Mouse (Mus musculus): ENCODE measurements around the gene 5830473C10Rik. TPM values are rescaled to one million over a fixed set of nuclear protein-coding genes. Genes with fewer than 3 reads are reported as not detected.

5830473C10Rik gene
- polyA plus RNA-seq, 1 experiment from 2014 or later, result 0.06 TPM

DNA sequence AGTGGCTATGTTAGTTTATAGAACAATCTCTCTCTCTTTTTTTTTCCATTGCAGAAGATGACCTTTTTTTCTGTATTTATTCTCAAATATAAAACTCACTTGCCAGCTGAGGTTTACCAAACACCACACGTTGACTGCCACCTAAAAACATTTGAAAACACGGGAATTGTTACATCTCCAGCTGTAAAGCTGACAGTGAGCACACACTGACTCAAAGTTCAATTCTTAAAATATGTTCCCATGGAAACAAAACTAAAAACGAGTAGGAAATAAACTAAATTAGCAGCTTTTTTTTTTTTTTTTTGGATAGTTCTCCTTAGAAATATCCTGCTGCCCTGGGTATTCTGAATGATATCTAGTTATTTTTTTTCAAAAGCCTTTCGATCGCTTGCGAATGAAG, 4.3 kb downstream of the 5830473C10Rik start:
- no peak for ATAC-seq
- no peaks in the 10 kb centered on the region for H3K27me3 ChIP-seq (replicated peaks; ENCODE audit: control insufficient read depth, insufficient read depth, low read length)
- no peak overlapping the region for H3K27ac ChIP-seq (ENCODE audit: low read depth, low read length)
- H3K4me2 ChIP-seq (ENCODE audit: low read length), result no peak overlapping the region
- no peaks in the 10 kb centered on the region for H3K36me3 ChIP-seq (ENCODE audit: control insufficient read depth, insufficient read depth, low read length)
- H3K4me1 ChIP-seq (ENCODE audit: control insufficient read depth, insufficient read depth, low read depth, low read length), result no peaks in the 10 kb centered on the region
- no peaks in the 10 kb centered on the region for H3K9me3 ChIP-seq (ENCODE audit: control insufficient read depth, low read length)
- H3K4me3 ChIP-seq (ENCODE audit: low read length), result no peak overlapping the region
- WGBS, result 86% methylated on average over 6 of the region's 6 CpGs
- H3K9ac ChIP-seq (ENCODE audit: low read depth, low read length), result no peak overlapping the region

DNA sequence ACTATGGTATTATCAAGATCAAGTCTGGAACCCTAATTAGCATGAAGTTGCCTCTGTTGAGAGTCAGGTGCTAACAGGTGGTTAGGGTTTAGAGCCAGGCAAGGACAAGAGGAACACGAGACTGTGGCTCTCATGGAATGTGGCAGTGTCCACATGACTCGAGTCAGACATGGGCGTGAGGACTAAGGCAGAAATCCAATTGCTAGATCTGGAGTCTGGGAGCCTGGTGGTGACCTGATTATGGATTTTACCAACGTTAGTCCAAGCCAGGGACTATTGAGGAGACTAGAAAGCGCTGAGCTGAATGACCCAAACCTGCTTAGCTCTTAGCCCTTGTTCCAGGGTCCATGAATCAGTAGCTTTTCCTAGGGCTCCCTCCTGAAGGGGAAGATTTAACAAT, 6.9 kb downstream of the 5830473C10Rik start:
- Histone ChIP-seq H3K4me3 (ENCODE audit: low read length) (no peak overlapping the region), H3K27me3 (replicated peaks; ENCODE audit: control insufficient read depth, insufficient read depth, low read length) (no peaks in the 10 kb centered on the region), H3K36me3 (ENCODE audit: control insufficient read depth, insufficient read depth, low read length) (no peaks in the 10 kb centered on the region), H3K9ac (ENCODE audit: low read depth, low read length) (no peak overlapping the region), H3K4me1 (ENCODE audit: control insufficient read depth, insufficient read depth, low read depth, low read length) (peaks cover 3% of the 10 kb centered on the region; the same call in 1 of the 2 replicates), H3K9me3 (ENCODE audit: control insufficient read depth, low read length) (no peaks in the 10 kb centered on the region), H3K4me2 (ENCODE audit: low read length) (no peak overlapping the region), H3K27ac (ENCODE audit: low read depth, low read length) (no peak overlapping the region)
- 77% methylated on average over 5 of the region's 5 CpGs for WGBS
- ATAC-seq, result no peak

DNA sequence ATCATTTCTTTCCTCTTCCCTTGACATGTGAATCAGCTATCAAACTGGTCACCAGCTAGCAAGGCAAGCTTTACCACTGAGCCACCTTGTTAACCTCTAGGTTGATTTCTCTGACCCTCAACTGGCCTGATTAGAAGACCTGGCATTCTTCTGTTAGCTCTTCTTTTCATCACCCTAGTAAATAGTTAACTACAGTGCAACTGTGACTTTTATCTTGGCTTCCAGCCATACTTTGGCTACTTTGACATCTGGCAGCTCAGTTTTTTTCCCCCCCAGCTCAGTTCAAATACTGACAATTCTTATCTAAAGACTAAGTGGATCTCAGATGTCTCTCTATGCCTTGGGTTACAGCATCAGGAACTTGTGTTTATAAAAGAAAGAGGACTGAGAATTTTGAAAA, 7.4 kb downstream of the 5830473C10Rik start:
- Histone ChIP-seq H3K27me3 (replicated peaks; ENCODE audit: control insufficient read depth, insufficient read depth, low read length) (no peaks in the 10 kb centered on the region), H3K36me3 (ENCODE audit: control insufficient read depth, insufficient read depth, low read length) (no peaks in the 10 kb centered on the region), H3K4me3 (ENCODE audit: low read length) (no peak overlapping the region), H3K9ac (ENCODE audit: low read depth, low read length) (no peak overlapping the region), H3K4me2 (ENCODE audit: low read length) (no peak overlapping the region), H3K4me1 (ENCODE audit: control insufficient read depth, insufficient read depth, low read depth, low read length) (peaks cover 3% of the 10 kb centered on the region; the same call in 1 of the 2 replicates), H3K9me3 (ENCODE audit: control insufficient read depth, low read length) (no peaks in the 10 kb centered on the region), H3K27ac (ENCODE audit: low read depth, low read length) (no peak overlapping the region)
- ATAC-seq, result no peak; the same call in 1 of the 2 replicates

DNA sequence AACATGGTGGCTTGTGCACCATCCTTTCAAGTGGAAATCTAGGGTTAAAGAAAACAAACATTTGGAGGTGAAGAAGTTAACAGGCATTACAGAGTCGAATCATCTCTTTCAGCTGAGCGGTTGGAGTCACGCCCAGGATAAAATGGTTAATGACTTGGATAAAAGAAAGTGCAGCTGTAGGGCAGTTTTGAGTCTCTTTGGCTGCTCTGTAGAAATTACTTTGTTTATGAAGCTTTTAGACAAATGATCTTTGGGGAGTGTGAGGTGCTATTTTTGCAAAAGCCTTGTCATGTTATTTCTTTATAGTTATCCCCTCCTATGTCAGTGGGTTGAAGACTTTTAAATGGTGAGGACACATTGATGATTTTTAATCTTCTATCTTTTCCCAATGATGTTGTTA, 10.3 kb downstream of the 5830473C10Rik start:
- Histone ChIP-seq H3K9me3 (ENCODE audit: control insufficient read depth, low read length) (no peaks in the 10 kb centered on the region), H3K36me3 (ENCODE audit: control insufficient read depth, insufficient read depth, low read length) (no peaks in the 10 kb centered on the region), H3K27me3 (replicated peaks; ENCODE audit: control insufficient read depth, insufficient read depth, low read length) (no peaks in the 10 kb centered on the region), H3K27ac (ENCODE audit: low read depth, low read length) (no peak overlapping the region), H3K9ac (ENCODE audit: low read depth, low read length) (no peak overlapping the region), H3K4me3 (ENCODE audit: low read length) (no peak overlapping the region), H3K4me1 (ENCODE audit: control insufficient read depth, insufficient read depth, low read depth, low read length) (peaks cover 3% of the 10 kb centered on the region; the same call in 1 of the 2 replicates), H3K4me2 (ENCODE audit: low read length) (peak overlapping the region; percentile 21; the same call in 1 of the 2 replicates)
- no peak for ATAC-seq
- 16% methylated on average over 3 of the region's 3 CpGs for WGBS

DNA sequence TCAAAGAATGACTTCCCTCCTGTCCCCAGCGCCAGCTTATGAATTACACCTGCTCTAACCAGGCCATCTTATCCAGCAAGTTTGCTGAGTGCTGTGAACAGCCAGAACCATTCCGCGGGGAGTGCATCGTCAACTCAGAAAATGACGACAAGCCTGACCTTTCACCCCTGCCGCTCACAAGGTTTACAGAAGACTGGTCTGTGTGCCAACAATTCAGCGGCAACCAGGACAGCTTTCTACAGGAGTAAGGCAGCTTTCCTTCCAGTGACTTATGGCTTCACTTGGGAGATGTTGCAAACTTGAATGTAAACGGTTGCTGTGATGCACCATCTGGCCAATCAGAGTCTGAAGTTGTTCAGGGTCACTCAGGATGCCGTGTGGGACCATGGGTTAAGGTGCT, 16.8 kb downstream of the 5830473C10Rik start:
- ATAC-seq, result no peak
- WGBS, result 81% methylated on average over 9 of the region's 9 CpGs
- H3K36me3 ChIP-seq (ENCODE audit: control insufficient read depth, insufficient read depth, low read length), result no peaks in the 10 kb centered on the region

DNA sequence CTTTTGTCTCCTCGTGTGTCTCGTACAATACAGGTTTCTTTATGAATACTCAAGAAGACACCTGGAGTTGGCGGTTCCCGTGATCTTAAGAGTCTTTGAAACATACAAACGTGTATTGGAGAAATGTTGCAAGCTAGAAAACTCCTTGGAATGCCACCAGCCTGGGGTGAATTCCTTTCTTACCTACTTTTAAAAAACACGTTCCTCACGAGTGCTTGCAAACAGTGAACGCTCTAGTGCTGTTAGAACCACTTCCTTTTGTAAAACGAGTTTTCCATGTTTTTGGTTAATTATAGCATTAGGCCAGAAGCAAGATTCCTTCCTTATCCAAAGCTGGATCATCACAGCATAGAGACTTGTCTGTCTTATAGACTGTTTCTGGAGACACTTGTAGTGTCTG, 18.6 kb downstream of the 5830473C10Rik start:
- WGBS, result 91% methylated on average over 9 of the region's 9 CpGs
- Histone ChIP-seq H3K36me3 (ENCODE audit: control insufficient read depth, insufficient read depth, low read length) (no peaks in the 10 kb centered on the region), H3K27ac (ENCODE audit: low read depth, low read length) (no peak overlapping the region), H3K4me3 (ENCODE audit: low read length) (no peak overlapping the region), H3K9me3 (ENCODE audit: control insufficient read depth, low read length) (no peaks in the 10 kb centered on the region; the same call in 1 of the 2 replicates), H3K4me1 (ENCODE audit: control insufficient read depth, insufficient read depth, low read depth, low read length) (no peaks in the 10 kb centered on the region), H3K4me2 (ENCODE audit: low read length) (no peak overlapping the region), H3K9ac (ENCODE audit: low read depth, low read length) (no peak overlapping the region), H3K27me3 (replicated peaks; ENCODE audit: control insufficient read depth, insufficient read depth, low read length) (no peaks in the 10 kb centered on the region)
- ATAC-seq, result no peak

More for the DNA sequence above, 16.8 kb downstream of the 5830473C10Rik start:
- Histone ChIP-seq H3K4me3 (ENCODE audit: low read length) (no peak overlapping the region), H3K4me2 (ENCODE audit: low read length) (no peak overlapping the region), H3K27ac (ENCODE audit: low read depth, low read length) (no peak overlapping the region), H3K27me3 (replicated peaks; ENCODE audit: control insufficient read depth, insufficient read depth, low read length) (no peaks in the 10 kb centered on the region), H3K9ac (ENCODE audit: low read depth, low read length) (no peak overlapping the region), H3K4me1 (ENCODE audit: control insufficient read depth, insufficient read depth, low read depth, low read length) (no peaks in the 10 kb centered on the region), H3K9me3 (ENCODE audit: control insufficient read depth, low read length) (no peaks in the 10 kb centered on the region; the same call in 1 of the 2 replicates)

DNA sequence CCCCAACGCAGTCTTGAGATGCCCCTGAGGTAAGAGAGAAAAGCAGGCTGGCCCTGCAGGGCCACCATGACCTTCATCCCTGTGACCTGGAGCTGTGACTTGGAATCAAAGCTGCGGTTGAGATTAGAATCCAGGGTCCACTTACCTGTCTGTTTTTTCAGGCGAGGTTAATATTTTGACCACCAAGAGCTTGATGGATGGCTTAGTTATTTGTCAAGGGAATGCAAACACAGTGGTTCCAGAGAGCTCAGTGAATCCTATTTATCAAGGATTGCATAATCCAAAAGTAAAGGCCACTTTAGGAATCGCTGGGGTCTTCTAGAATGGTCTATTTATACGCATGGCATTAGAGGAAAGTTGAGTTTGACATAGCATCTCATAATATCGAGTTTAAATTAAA, 21.3 kb downstream of the 5830473C10Rik start:
- no peaks in the 10 kb centered on the region; the same call in 1 of the 2 replicates for H3K9me3 ChIP-seq (ENCODE audit: control insufficient read depth, low read length)
- no peak overlapping the region for H3K4me2 ChIP-seq (ENCODE audit: low read length)
- H3K36me3 ChIP-seq (ENCODE audit: control insufficient read depth, insufficient read depth, low read length), result no peaks in the 10 kb centered on the region
- no peak overlapping the region for H3K27ac ChIP-seq (ENCODE audit: low read depth, low read length)
- no peaks in the 10 kb centered on the region for H3K27me3 ChIP-seq (replicated peaks; ENCODE audit: control insufficient read depth, insufficient read depth, low read length)
- WGBS, result 90% methylated on average over 6 of the region's 6 CpGs
- ATAC-seq, result no peak
- H3K4me1 ChIP-seq (ENCODE audit: control insufficient read depth, insufficient read depth, low read depth, low read length), result no peaks in the 10 kb centered on the region
- no peak overlapping the region for H3K4me3 ChIP-seq (ENCODE audit: low read length)
- H3K9ac ChIP-seq (ENCODE audit: low read depth, low read length), result no peak overlapping the region

DNA sequence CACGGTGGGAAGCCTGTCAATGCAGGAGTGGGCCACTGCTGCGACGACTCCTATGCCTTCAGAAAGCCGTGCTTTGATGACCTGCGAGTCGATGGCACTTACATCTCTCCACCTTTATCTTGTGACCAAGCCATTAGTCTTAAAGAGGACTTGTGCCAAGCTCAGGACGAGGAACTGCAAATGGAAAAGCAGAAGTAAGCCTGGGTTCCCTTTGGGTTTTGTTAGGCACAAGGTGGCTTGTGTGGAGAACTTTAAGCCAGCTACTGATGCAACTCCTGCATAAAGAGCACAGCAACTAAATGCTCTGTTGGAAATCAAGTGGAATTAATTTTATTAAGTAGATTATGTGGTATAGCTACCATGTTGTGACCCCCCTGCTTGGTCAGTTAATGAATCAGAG, 23.9 kb downstream of the 5830473C10Rik start:
- no peaks in the 10 kb centered on the region for H3K36me3 ChIP-seq (ENCODE audit: control insufficient read depth, insufficient read depth, low read length)
- no peak overlapping the region for H3K4me2 ChIP-seq (ENCODE audit: low read length)
- no peaks in the 10 kb centered on the region for H3K4me1 ChIP-seq (ENCODE audit: control insufficient read depth, insufficient read depth, low read depth, low read length)
- no peaks in the 10 kb centered on the region for H3K27me3 ChIP-seq (replicated peaks; ENCODE audit: control insufficient read depth, insufficient read depth, low read length)
- WGBS, result 81% methylated on average over 7 of the region's 7 CpGs
- H3K27ac ChIP-seq (ENCODE audit: low read depth, low read length), result no peak overlapping the region
- H3K9ac ChIP-seq (ENCODE audit: low read depth, low read length), result no peak overlapping the region
- H3K9me3 ChIP-seq (ENCODE audit: control insufficient read depth, low read length), result no peaks in the 10 kb centered on the region; the same call in 1 of the 2 replicates
- no peak for ATAC-seq
- H3K4me3 ChIP-seq (ENCODE audit: low read length), result no peak overlapping the region

DNA sequence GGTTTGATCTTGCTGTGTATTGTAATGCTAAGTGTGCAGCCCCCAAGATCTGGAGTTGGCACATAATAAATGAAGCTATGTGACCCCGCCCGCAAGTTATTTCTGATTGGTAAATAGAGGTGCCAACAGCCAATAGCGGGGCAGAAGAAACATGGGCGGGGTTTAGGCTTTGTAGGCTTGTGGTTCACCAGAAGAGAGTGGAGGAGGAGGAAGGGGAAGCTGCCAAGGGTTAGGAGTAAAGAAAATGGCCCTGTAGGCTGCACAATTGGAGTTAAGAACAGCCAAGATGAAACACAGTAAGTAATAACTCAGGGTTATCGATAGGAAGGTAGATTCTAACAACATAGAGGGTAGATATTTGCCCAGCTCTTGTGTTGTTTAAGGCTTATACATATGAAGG, 25.6 kb downstream of the 5830473C10Rik start:
- Histone ChIP-seq H3K4me1 (ENCODE audit: control insufficient read depth, insufficient read depth, low read depth, low read length) (no peaks in the 10 kb centered on the region), H3K4me2 (ENCODE audit: low read length) (no peak overlapping the region), H3K4me3 (ENCODE audit: low read length) (no peak overlapping the region), H3K36me3 (ENCODE audit: control insufficient read depth, insufficient read depth, low read length) (no peaks in the 10 kb centered on the region), H3K9me3 (ENCODE audit: control insufficient read depth, low read length) (no peaks in the 10 kb centered on the region), H3K27ac (ENCODE audit: low read depth, low read length) (no peak overlapping the region), H3K27me3 (replicated peaks; ENCODE audit: control insufficient read depth, insufficient read depth, low read length) (no peaks in the 10 kb centered on the region), H3K9ac (ENCODE audit: low read depth, low read length) (no peak overlapping the region)
- no peak for ATAC-seq
- 73% methylated on average over 5 of the region's 5 CpGs for WGBS

DNA sequence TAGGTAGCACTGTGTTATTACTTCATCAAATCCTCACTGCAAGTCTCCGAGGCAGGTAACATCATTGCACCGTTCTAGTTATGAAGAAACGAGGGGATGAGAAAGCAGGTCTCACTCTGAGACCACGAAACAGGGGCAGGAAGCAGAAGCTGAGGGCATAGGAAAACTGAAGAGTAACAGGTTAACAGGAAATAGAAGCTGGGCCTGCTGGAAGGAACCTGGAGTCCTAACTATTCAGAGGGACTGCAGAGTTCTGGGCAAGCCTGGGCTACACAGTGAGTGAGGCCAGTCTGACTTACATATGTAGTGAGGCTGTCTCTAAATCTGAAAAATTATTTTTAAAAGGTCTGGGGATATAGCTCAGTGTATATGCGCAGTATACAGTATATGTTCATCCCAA, 27.2 kb downstream of the 5830473C10Rik start:
- no peaks in the 10 kb centered on the region for H3K9me3 ChIP-seq (ENCODE audit: control insufficient read depth, low read length)
- no peak overlapping the region for H3K27ac ChIP-seq (ENCODE audit: low read depth, low read length)
- H3K4me1 ChIP-seq (ENCODE audit: control insufficient read depth, insufficient read depth, low read depth, low read length), result no peaks in the 10 kb centered on the region
- H3K36me3 ChIP-seq (ENCODE audit: control insufficient read depth, insufficient read depth, low read length), result no peaks in the 10 kb centered on the region
- no peak for ATAC-seq
- no peak overlapping the region for H3K4me2 ChIP-seq (ENCODE audit: low read length)
- H3K9ac ChIP-seq (ENCODE audit: low read depth, low read length), result no peak overlapping the region
- no peaks in the 10 kb centered on the region for H3K27me3 ChIP-seq (replicated peaks; ENCODE audit: control insufficient read depth, insufficient read depth, low read length)
- 94% methylated on average over 5 of the region's 5 CpGs for WGBS
- H3K4me3 ChIP-seq (ENCODE audit: low read length), result no peak overlapping the region
